Mouse (Mus musculus): ENCODE results near the gene 4933427D14Rik.

The 4933427D14Rik gene

GRCm38 (mm10) chr11:72214591-72215409 is 7.5 kb upstream of the 4933427D14Rik start:
- H3K4me3 ChIP-seq (replicated peaks; ENCODE audit: low read length): peak overlapping the region; percentile 92
- H3K9me3 ChIP-seq (ENCODE audit: low read length): no peaks in the 10 kb centered on the region
- 0 out of 2 replicates have a peak, but pooled peaks cover 5% of the 10 kb centered on the region for H3K27me3 ChIP-seq (ENCODE audit: insufficient read depth, low read length)
- H3K4me1 ChIP-seq (replicated peaks; ENCODE audit: low read depth, low read length): peaks cover 19% of the 10 kb centered on the region
- peaks cover 36% of the 10 kb centered on the region for H3K36me3 ChIP-seq (ENCODE audit: insufficient read depth, low read length)
- TF ChIP-seq POU5F1 (IDR thresholded peaks at IDR 0.05; ENCODE audit: borderline replicate concordance, low read length) (no peak), CTCF (conservative IDR thresholded peaks at IDR 0.05; ENCODE audit: low read length) (no peak), NANOG (IDR thresholded peaks at IDR 0.05; ENCODE audit: borderline replicate concordance, low read length) (no peak)

GRCm38 (mm10) chr11:72207834-72208377 is 647 bp upstream of the 4933427D14Rik start:
- Histone ChIP-seq H3K27me3 (ENCODE audit: insufficient read depth, low read length) (peaks cover 16% of the 10 kb centered on the region), H3K4me3 (replicated peaks; ENCODE audit: low read length) (peak overlapping the region; percentile 88), H3K9me3 (ENCODE audit: low read length) (no peaks in the 10 kb centered on the region), H3K36me3 (ENCODE audit: insufficient read depth, low read length) (peaks cover 47% of the 10 kb centered on the region), H3K4me1 (replicated peaks; ENCODE audit: low read depth, low read length) (peaks cover 37% of the 10 kb centered on the region)
- no peak for TF ChIP-seq CTCF (conservative IDR thresholded peaks at IDR 0.05; ENCODE audit: low read length)
- no peak for TF ChIP-seq NANOG (IDR thresholded peaks at IDR 0.05; ENCODE audit: borderline replicate concordance, low read length)
- TF ChIP-seq POU5F1 (IDR thresholded peaks at IDR 0.05; ENCODE audit: borderline replicate concordance, low read length): no peak

- no peaks in the 10 kb centered on the region for H3K9me3 ChIP-seq (ENCODE audit: low read length)
- peaks cover 16% of the 10 kb centered on the region for H3K27me3 ChIP-seq (ENCODE audit: insufficient read depth, low read length)
- H3K36me3 ChIP-seq (ENCODE audit: insufficient read depth, low read length): peaks cover 36% of the 10 kb centered on the region
- TF ChIP-seq POU5F1 (IDR thresholded peaks at IDR 0.05; ENCODE audit: borderline replicate concordance, low read length): no peak
- no peak; the same call in 1 of the 2 replicates for TF ChIP-seq CTCF (conservative IDR thresholded peaks at IDR 0.05; ENCODE audit: low read length)
- no peak for TF ChIP-seq NANOG (IDR thresholded peaks at IDR 0.05; ENCODE audit: borderline replicate concordance, low read length)
- H3K4me3 ChIP-seq (replicated peaks; ENCODE audit: low read length): peak within 1 kb of the TSS; percentile 88
- H3K4me1 ChIP-seq (replicated peaks; ENCODE audit: low read depth, low read length): peaks cover 37% of the 10 kb centered on the region
Measured at GRCm38 (mm10) chr11:72206341-72207203, 687 bp downstream of the 4933427D14Rik start, which contains the start of gene Gm43951. Gene Gm43951 (minus strand): TSS chr11:72206840.

GRCm38 (mm10) chr11:72205256-72205655 is 2.0 kb downstream of the 4933427D14Rik start:
- H3K9me3 ChIP-seq (ENCODE audit: low read length): no peaks in the 10 kb centered on the region
- peak overlapping the region; percentile 88 for H3K4me3 ChIP-seq (replicated peaks; ENCODE audit: low read length)
- TF ChIP-seq NANOG (IDR thresholded peaks at IDR 0.05; ENCODE audit: borderline replicate concordance, low read length) (no peak), CTCF (conservative IDR thresholded peaks at IDR 0.05; ENCODE audit: low read length) (no peak), POU5F1 (IDR thresholded peaks at IDR 0.05; ENCODE audit: borderline replicate concordance, low read length) (no peak)
- H3K27me3 ChIP-seq (ENCODE audit: insufficient read depth, low read length): peaks cover 16% of the 10 kb centered on the region
- peaks cover 37% of the 10 kb centered on the region for H3K4me1 ChIP-seq (replicated peaks; ENCODE audit: low read depth, low read length)
- peaks cover 27% of the 10 kb centered on the region for H3K36me3 ChIP-seq (ENCODE audit: insufficient read depth, low read length)

GRCm38 (mm10) chr11:72203440-72203839 is 3.8 kb downstream of the 4933427D14Rik start:
- Histone ChIP-seq H3K4me3 (replicated peaks; ENCODE audit: low read length) (no peak overlapping the region), H3K4me1 (replicated peaks; ENCODE audit: low read depth, low read length) (peaks cover 34% of the 10 kb centered on the region), H3K36me3 (ENCODE audit: insufficient read depth, low read length) (peaks cover 17% of the 10 kb centered on the region), H3K27me3 (ENCODE audit: insufficient read depth, low read length) (peaks cover 16% of the 10 kb centered on the region), H3K9me3 (ENCODE audit: low read length) (no peaks in the 10 kb centered on the region)
- TF ChIP-seq NANOG (IDR thresholded peaks at IDR 0.05; ENCODE audit: borderline replicate concordance, low read length) (no peak), CTCF (conservative IDR thresholded peaks at IDR 0.05; ENCODE audit: low read length) (no peak), POU5F1 (IDR thresholded peaks at IDR 0.05; ENCODE audit: borderline replicate concordance, low read length) (no peak)

- Histone ChIP-seq H3K9me3 (ENCODE audit: low read length) (no peaks in the 10 kb centered on the region), H3K4me3 (replicated peaks; ENCODE audit: low read length) (no peak overlapping the region), H3K36me3 (ENCODE audit: insufficient read depth, low read length) (peaks cover 37% of the 10 kb centered on the region), H3K27me3 (ENCODE audit: insufficient read depth, low read length) (no peaks in the 10 kb centered on the region), H3K4me1 (replicated peaks; ENCODE audit: low read depth, low read length) (0 out of 2 replicates have a peak, but pooled peaks cover 4% of the 10 kb centered on the region)
- no peak for TF ChIP-seq NANOG (IDR thresholded peaks at IDR 0.05; ENCODE audit: borderline replicate concordance, low read length)
- no peak for TF ChIP-seq POU5F1 (IDR thresholded peaks at IDR 0.05; ENCODE audit: borderline replicate concordance, low read length)
- TF ChIP-seq CTCF (conservative IDR thresholded peaks at IDR 0.05; ENCODE audit: low read length): no peak
Measured at GRCm38 (mm10) chr11:72196506-72196905, 10.8 kb downstream of the 4933427D14Rik start.

- Histone ChIP-seq H3K36me3 (ENCODE audit: insufficient read depth, low read length) (peaks cover 52% of the 10 kb centered on the region), H3K4me3 (replicated peaks; ENCODE audit: low read length) (no peak overlapping the region), H3K4me1 (replicated peaks; ENCODE audit: low read depth, low read length) (0 out of 2 replicates have a peak, but pooled peaks cover 4% of the 10 kb centered on the region), H3K27me3 (ENCODE audit: insufficient read depth, low read length) (no peaks in the 10 kb centered on the region), H3K9me3 (ENCODE audit: low read length) (no peaks in the 10 kb centered on the region)
- TF ChIP-seq POU5F1 (IDR thresholded peaks at IDR 0.05; ENCODE audit: borderline replicate concordance, low read length) (no peak), CTCF (conservative IDR thresholded peaks at IDR 0.05; ENCODE audit: low read length) (no peak)
Measured at GRCm38 (mm10) chr11:72194259-72194658, 13.0 kb downstream of the 4933427D14Rik start.

GRCm38 (mm10) chr11:72190857-72191256 is 16.4 kb downstream of the 4933427D14Rik start:
- H3K9me3 ChIP-seq (ENCODE audit: low read length): no peaks in the 10 kb centered on the region
- peaks cover 12% of the 10 kb centered on the region for H3K4me1 ChIP-seq (replicated peaks; ENCODE audit: low read depth, low read length)
- H3K36me3 ChIP-seq (ENCODE audit: insufficient read depth, low read length): peaks cover 40% of the 10 kb centered on the region
- no peak overlapping the region for H3K4me3 ChIP-seq (replicated peaks; ENCODE audit: low read length)
- no peaks in the 10 kb centered on the region for H3K27me3 ChIP-seq (ENCODE audit: insufficient read depth, low read length)
- no peak for TF ChIP-seq CTCF (conservative IDR thresholded peaks at IDR 0.05; ENCODE audit: low read length)
- TF ChIP-seq POU5F1 (IDR thresholded peaks at IDR 0.05; ENCODE audit: borderline replicate concordance, low read length): no peak
- TF ChIP-seq NANOG (IDR thresholded peaks at IDR 0.05; ENCODE audit: borderline replicate concordance, low read length): no peak
